Comparison of ENCODE assay signal across 9 mouse cellular contexts in the genomic region with DNA sequence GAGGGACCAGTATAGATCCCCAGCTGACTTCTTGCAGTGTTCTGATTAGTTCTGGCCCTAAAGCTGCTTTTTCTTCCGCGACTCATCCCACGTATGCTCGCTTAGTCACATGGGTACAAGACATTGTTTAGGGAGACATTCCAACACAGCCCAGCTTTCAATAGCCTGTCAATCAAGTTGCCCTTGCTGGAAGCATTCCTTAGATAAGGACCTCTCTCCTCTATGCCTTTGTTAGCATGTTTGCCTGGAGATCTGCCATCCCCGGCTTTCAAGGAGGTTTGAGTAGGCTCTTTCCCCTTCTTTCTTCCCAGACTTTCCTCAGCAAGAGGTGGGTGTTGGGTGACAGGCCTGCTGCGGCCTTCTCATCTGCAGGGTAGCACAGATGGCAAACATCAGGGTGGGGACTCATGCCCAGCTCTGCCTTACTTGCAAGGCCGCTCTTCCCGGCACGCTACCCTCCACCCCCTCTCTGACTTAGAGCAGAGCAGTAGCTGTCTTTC.
DNase-seq lines count a peak whose midpoint lies in the region; ATAC-seq and TF ChIP-seq lines count a peak whose summit lies in the region.
"Had no signal": no experiment of that assay in that cellular context is flagged by ENCODE, and none has a peak within 500 bp of the region (broad histone marks: within the 10 kb centered on the region; RNA-seq: fewer than 3 reads in every experiment).

No protein-coding gene starts in this region.

- CTCF ChIA-PET in Patski (lab: Charles Lee): interaction anchor here (0.7 kb wide), 1 partner anchor 17 kb away, joined by 4 read pairs; no protein-coding TSS in a partner anchor

- no peaks in the 10 kb centered on the region for H3K9me3 ChIP-seq in heart, embryonic 10.5 days
- H3K9me3 ChIP-seq in lung, embryonic 16.5 days (ENCODE audit: control insufficient read depth, low read length): no peaks in the 10 kb centered on the region
- no peaks in the 10 kb centered on the region for H3K9me3 ChIP-seq in liver, postnatal 0 days (ENCODE audit: low read length)
- H3K9me3 ChIP-seq: neural tube, embryonic 13.5 days had no signal

- peak; percentile 35 for DNase-seq in 3134 (ENCODE audit: extremely low read depth, insufficient read length, low spot score)
- DNase-seq in Patski (ENCODE audit: low read depth, low spot score): no peak
- peak; percentile 89 for DNase-seq in heart, embryonic 10.5 days (ENCODE audit: low spot score)
- no peak for DNase-seq in cerebellum, postnatal 4 days (ENCODE audit: low spot score in 2 of 2)
- no peak for DNase-seq in liver, postnatal 0 days
- no peak for DNase-seq in spleen, postnatal 36 days (ENCODE audit: low spot score in 2 of 2)
- DNase-seq in spleen, postnatal 10 days (ENCODE audit: low spot score in 2 of 2): no peak

- peak overlapping the region; percentile 30; the same call in 1 of the 2 replicates for H3K4me3 ChIP-seq in heart, embryonic 10.5 days
- H3K4me3 ChIP-seq in lung, embryonic 16.5 days (ENCODE audit: low read length): no peak overlapping the region
- no peak overlapping the region for H3K4me3 ChIP-seq in liver, postnatal 0 days (ENCODE audit: low read depth, low read length)
- H3K4me3 ChIP-seq: neural tube, embryonic 13.5 days had no signal

- 18% methylated on average over 9 of the region's 9 CpGs for WGBS in heart, embryonic 10.5 days
- WGBS in lung, embryonic 16.5 days: 19% methylated on average over 9 of the region's 9 CpGs
- WGBS in liver, postnatal 0 days (ENCODE audit: insufficient replicate concordance): 64% methylated on average over 9 of the region's 9 CpGs

- H3K27ac ChIP-seq in heart, embryonic 10.5 days: peak overlapping the region; percentile 89
- peak overlapping the region; percentile 80 for H3K27ac ChIP-seq in lung, embryonic 16.5 days (ENCODE audit: low read length)
- no peak overlapping the region for H3K27ac ChIP-seq in liver, postnatal 0 days (ENCODE audit: low read depth)
- H3K27ac ChIP-seq: neural tube, embryonic 13.5 days had no signal

- in situ Hi-C loops in Patski (cut with MboI; ENCODE audit: low pct_unique_long_range_greater_than_20kb): no loop called here

- peaks cover 35% of the 10 kb centered on the region for H3K4me1 ChIP-seq in heart, embryonic 10.5 days
- peaks cover 2% of the 10 kb centered on the region; the same call in 1 of the 2 replicates for H3K4me1 ChIP-seq in lung, embryonic 16.5 days (replicated peaks; ENCODE audit: control insufficient read depth, insufficient read depth, low read length)
- no peaks in the 10 kb centered on the region for H3K4me1 ChIP-seq in liver, postnatal 0 days (ENCODE audit: insufficient read depth)

- no peak overlapping the region for H3K9ac ChIP-seq in lung, embryonic 16.5 days (ENCODE audit: low read length)
- H3K9ac ChIP-seq in liver, postnatal 0 days (replicated peaks): no peak overlapping the region
- H3K9ac ChIP-seq: neural tube, embryonic 13.5 days had no signal

- ATAC-seq in Patski: peak; percentile 54
- ATAC-seq in lung, embryonic 16.5 days (ENCODE audit: low read depth): peak; percentile 93
- ATAC-seq in liver, postnatal 0 days: no peak

- POLR2A ChIA-PET in Patski (lab: Charles Lee): no interaction called here

- TF ChIP-seq CTCF in Patski (IDR thresholded peaks at IDR 0.05): no peak
- TF ChIP-seq CTCF in liver, postnatal 0 days (IDR thresholded peaks at IDR 0.05; ENCODE audit: low read depth): no peak

- peak overlapping the region; percentile 43 for H3K4me2 ChIP-seq in lung, embryonic 16.5 days (ENCODE audit: low read depth, low read length)
- no peak overlapping the region for H3K4me2 ChIP-seq in liver, postnatal 0 days (ENCODE audit: low read depth, low read length)
- H3K4me2 ChIP-seq: neural tube, embryonic 13.5 days had no signal

- H3K36me3 ChIP-seq in heart, embryonic 10.5 days: no peaks in the 10 kb centered on the region
- H3K36me3 ChIP-seq in lung, embryonic 16.5 days (ENCODE audit: control insufficient read depth, insufficient read depth, low read length): no peaks in the 10 kb centered on the region
- H3K36me3 ChIP-seq in liver, postnatal 0 days (replicated peaks; ENCODE audit: insufficient read depth, low read length): no peaks in the 10 kb centered on the region
- H3K36me3 ChIP-seq: neural tube, embryonic 13.5 days had no signal

- H3K27me3 ChIP-seq in Patski: no peaks in the 10 kb centered on the region
- no peaks in the 10 kb centered on the region for H3K27me3 ChIP-seq in heart, embryonic 10.5 days (ENCODE audit: insufficient read depth, poor library complexity, severe bottlenecking)
- H3K27me3 ChIP-seq in lung, embryonic 16.5 days (ENCODE audit: control insufficient read depth, insufficient read depth, low read depth, low read length): no peaks in the 10 kb centered on the region
- no peaks in the 10 kb centered on the region for H3K27me3 ChIP-seq in liver, postnatal 0 days (ENCODE audit: insufficient read depth, low read length)
- H3K27me3 ChIP-seq: neural tube, embryonic 13.5 days had no signal

- TF ChIP-seq EP300 in liver, postnatal 0 days (IDR thresholded peaks at IDR 0.05; ENCODE audit: low read depth): no peak

Comparison
In these comparisons a context has a peak if more than half of its experiments do, and no peak if none do; other contexts are left out.
1. DNase-seq: peak in 3134 (single experiment) and heart, embryonic 10.5 days (single experiment); none in Patski (single experiment), cerebellum, postnatal 4 days (0 of 2), liver, postnatal 0 days (single experiment), spleen, postnatal 36 days (0 of 2) and spleen, postnatal 10 days (0 of 2).